ENCODE assay signal across 8 mouse cellular contexts in the genomic region with DNA sequence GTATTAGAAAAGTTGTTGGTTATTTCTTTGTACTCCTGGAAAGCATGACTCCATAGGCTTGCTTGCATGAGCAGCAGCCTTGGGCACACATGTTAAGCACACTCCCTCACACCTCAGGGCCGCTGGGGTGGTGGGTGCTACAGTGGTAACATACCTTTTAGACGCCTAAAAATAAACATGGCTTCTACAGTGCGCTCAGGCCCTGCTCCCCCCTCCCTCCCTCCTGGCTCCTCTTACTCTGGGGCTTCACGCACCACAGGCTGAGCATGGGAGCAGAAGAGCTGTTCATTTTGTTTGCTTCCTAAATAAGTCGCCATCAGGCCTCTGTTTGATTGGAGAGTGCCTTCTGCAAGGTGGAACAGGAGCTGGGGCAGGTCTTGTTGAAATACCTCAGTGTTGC. TPM values are rescaled to one million over a fixed set of nuclear protein-coding genes. Genes with fewer than 3 reads are reported as not detected.
DNase-seq lines count a peak whose midpoint lies in the region; ATAC-seq and TF ChIP-seq lines count a peak whose summit lies in the region.

No protein-coding gene starts in this region.

- no peaks in the 10 kb centered on the region for H3K27me3 ChIP-seq in C2C12 (ENCODE audit: control insufficient read depth, insufficient read depth, insufficient read length)
- H3K27me3 ChIP-seq in forebrain, embryonic 12.5 days, result no peaks in the 10 kb centered on the region
- no peaks in the 10 kb centered on the region for H3K27me3 ChIP-seq in limb, embryonic 10.5 days (ENCODE audit: low read depth, poor library complexity, severe bottlenecking)
- no peaks in the 10 kb centered on the region for H3K27me3 ChIP-seq in neural tube, embryonic 13.5 days

- H3K9ac ChIP-seq in forebrain, embryonic 12.5 days, result peak overlapping the region; percentile 99
- H3K9ac ChIP-seq in neural tube, embryonic 13.5 days, result peak overlapping the region; percentile 100

- no peak for ATAC-seq in forebrain, embryonic 12.5 days (ENCODE audit: low FRiP score)
- no peak for ATAC-seq in neural tube, embryonic 13.5 days (ENCODE audit: low read depth)

- H3K4me2 ChIP-seq in forebrain, embryonic 12.5 days, result peak overlapping the region; percentile 96
- peak overlapping the region; percentile 100 for H3K4me2 ChIP-seq in neural tube, embryonic 13.5 days

- H3K36me3 ChIP-seq in C2C12 (ENCODE audit: control insufficient read depth, insufficient read depth), result peaks cover 40% of the 10 kb centered on the region
- H3K36me3 ChIP-seq in forebrain, embryonic 12.5 days (replicated peaks), result peaks cover 39% of the 10 kb centered on the region
- H3K36me3 ChIP-seq in limb, embryonic 10.5 days, result peaks cover 50% of the 10 kb centered on the region
- peaks cover 37% of the 10 kb centered on the region for H3K36me3 ChIP-seq in neural tube, embryonic 13.5 days

- peak overlapping the region; percentile 100 for H3K27ac ChIP-seq in forebrain, embryonic 12.5 days
- H3K27ac ChIP-seq in limb, embryonic 10.5 days, result peak overlapping the region; percentile 99; the same call in 1 of the 2 replicates
- peak overlapping the region; percentile 100; the same call in 1 of the 2 replicates for H3K27ac ChIP-seq in neural tube, embryonic 13.5 days (replicated peaks)

- H3ac ChIP-seq in C2C12 (ENCODE audit: control insufficient read depth, insufficient read length, low read depth), result peak overlapping the region; percentile 53

- H3K4me1 ChIP-seq in forebrain, embryonic 12.5 days, result peaks cover 44% of the 10 kb centered on the region
- peaks cover 50% of the 10 kb centered on the region for H3K4me1 ChIP-seq in limb, embryonic 10.5 days
- H3K4me1 ChIP-seq in neural tube, embryonic 13.5 days (replicated peaks), result peaks cover 53% of the 10 kb centered on the region

- H3K9me3 ChIP-seq in forebrain, embryonic 12.5 days, result no peaks in the 10 kb centered on the region
- H3K9me3 ChIP-seq in limb, embryonic 10.5 days (replicated peaks), result no peaks in the 10 kb centered on the region
- no peaks in the 10 kb centered on the region for H3K9me3 ChIP-seq in neural tube, embryonic 13.5 days

- H3K79me3 ChIP-seq in C2C12 (ENCODE audit: low read depth), result peaks cover 48% of the 10 kb centered on the region

- H3K4me3 ChIP-seq in C2C12 (ENCODE audit: insufficient read depth, poor library complexity, severe bottlenecking), result peak overlapping the region; percentile 83
- peak overlapping the region; percentile 100 for H3K4me3 ChIP-seq in forebrain, embryonic 12.5 days (replicated peaks)
- H3K4me3 ChIP-seq in limb, embryonic 10.5 days, result peak overlapping the region; percentile 97
- peak overlapping the region; percentile 100 for H3K4me3 ChIP-seq in neural tube, embryonic 13.5 days

- no peak for TF ChIP-seq CTCF in C2C12 (IDR thresholded peaks at IDR 0.05; ENCODE audit: control insufficient read depth, insufficient read depth, insufficient read length)

- DNase-seq in cerebellum, adult 18-20 months, result peak; percentile 41 to 49
- no peak for DNase-seq in cerebellum, adult 11 months
- DNase-seq in limb, embryonic 10.5 days (ENCODE audit: low spot score), result no peak
- DNase-seq in right cerebral cortex, postnatal 36 days (ENCODE audit: low spot score in 2 of 2), result no peak
- no peak for DNase-seq in urinary bladder, postnatal 10 days (ENCODE audit: low spot score)

- peaks cover 77% of the 10 kb centered on the region for H3K79me2 ChIP-seq in C2C12 (ENCODE audit: control insufficient read depth, insufficient read depth)

- WGBS in forebrain, embryonic 12.5 days, result 16% methylated on average over 5 of the region's 5 CpGs
- 24% methylated on average over 5 of the region's 5 CpGs for WGBS in limb, embryonic 10.5 days
- 9% methylated on average over 5 of the region's 5 CpGs for WGBS in neural tube, embryonic 13.5 days

TF ChIP-seq in C2C12, 6 proteins besides CTCF, POLR2A, EP300 and RAD21:
- no peak for TF ChIP-seq MYOG (IDR thresholded peaks at IDR 0.05; ENCODE audit: control insufficient read depth, extremely low read depth, insufficient read length)
- TF ChIP-seq MYOD1 (IDR thresholded peaks at IDR 0.05; ENCODE audit: control insufficient read depth, insufficient read length, low read depth), result no peak
- TF ChIP-seq FOSL1 (IDR thresholded peaks at IDR 0.05; ENCODE audit: insufficient read depth, low read length, poor library complexity, severe bottlenecking), result no peak
- TF ChIP-seq USF1 (IDR thresholded peaks at IDR 0.05; ENCODE audit: low read depth), result no peak
- TF ChIP-seq MAX (IDR thresholded peaks at IDR 0.05), result no peak
- TF ChIP-seq CEBPB (IDR thresholded peaks at IDR 0.05; ENCODE audit: low read depth), result no peak

RNA-seq across cellular contexts. Expression of a gene that starts 2.0 kb away (rescaled TPM):
- polyA plus RNA-seq in C2C12 (2012; fragmentation: generic; extraction: Trizol), result 40.5 TPM
- 39.3 and 39.9 TPM in 2 replicates for polyA plus RNA-seq in forebrain, embryonic 12.5 days (2016; fragmentation: Nextera tagmentation; extraction: Ambion mirVana)
- polyA plus RNA-seq in limb, embryonic 10.5 days (2016; fragmentation: Nextera tagmentation; extraction: Ambion mirVana), result 22.8 and 25.0 TPM in 2 replicates
- 31.5 and 33.2 TPM in 2 replicates for polyA plus RNA-seq in neural tube, embryonic 13.5 days (2015; fragmentation: Nextera tagmentation; extraction: Ambion mirVana)

RNA-seq across cellular contexts. Expression of a gene that starts 7.4 kb away (rescaled TPM):
- polyA plus RNA-seq in C2C12 (2012; fragmentation: generic; extraction: Trizol), result 24.4 TPM
- polyA plus RNA-seq in forebrain, embryonic 12.5 days (2016; fragmentation: Nextera tagmentation; extraction: Ambion mirVana), result 63.2 and 67.4 TPM in 2 replicates
- 46.7 and 51.9 TPM in 2 replicates for polyA plus RNA-seq in limb, embryonic 10.5 days (2016; fragmentation: Nextera tagmentation; extraction: Ambion mirVana)
- polyA plus RNA-seq in neural tube, embryonic 13.5 days (2015; fragmentation: Nextera tagmentation; extraction: Ambion mirVana), result 55.1 and 57.7 TPM in 2 replicates

RNA-seq across cellular contexts. Expression of a gene that starts 22.2 kb away (rescaled TPM):
- polyA plus RNA-seq in C2C12 (2012; fragmentation: generic; extraction: Trizol), result 22.3 TPM
- 2.1 and 2.2 TPM in 2 replicates for polyA plus RNA-seq in forebrain, embryonic 12.5 days (2016; fragmentation: Nextera tagmentation; extraction: Ambion mirVana)
- polyA plus RNA-seq in limb, embryonic 10.5 days (2016; fragmentation: Nextera tagmentation; extraction: Ambion mirVana), result 1.2 and 1.5 TPM in 2 replicates
- polyA plus RNA-seq in neural tube, embryonic 13.5 days (2015; fragmentation: Nextera tagmentation; extraction: Ambion mirVana), result 3.4 and 3.6 TPM in 2 replicates

RNA-seq across cellular contexts. Expression of a gene that starts 39.3 kb away (rescaled TPM):
- polyA plus RNA-seq in C2C12 (2012; fragmentation: generic; extraction: Trizol), result 0.66 TPM
- polyA plus RNA-seq in forebrain, embryonic 12.5 days (2016; fragmentation: Nextera tagmentation; extraction: Ambion mirVana), result 1.5 and 1.6 TPM in 2 replicates
- polyA plus RNA-seq in limb, embryonic 10.5 days (2016; fragmentation: Nextera tagmentation; extraction: Ambion mirVana), result 1.4 and 1.9 TPM in 2 replicates
- 5.6 and 6.7 TPM in 2 replicates for polyA plus RNA-seq in neural tube, embryonic 13.5 days (2015; fragmentation: Nextera tagmentation; extraction: Ambion mirVana)

RNA-seq across cellular contexts. Expression of a gene that starts 56.9 kb away (rescaled TPM):
- polyA plus RNA-seq in C2C12 (2012; fragmentation: generic; extraction: Trizol), result 28.1 TPM
- 53.4 and 59.8 TPM in 2 replicates for polyA plus RNA-seq in forebrain, embryonic 12.5 days (2016; fragmentation: Nextera tagmentation; extraction: Ambion mirVana)
- polyA plus RNA-seq in limb, embryonic 10.5 days (2016; fragmentation: Nextera tagmentation; extraction: Ambion mirVana), result 6.3 and 11.6 TPM in 2 replicates
- 89.5 and 94.4 TPM in 2 replicates for polyA plus RNA-seq in neural tube, embryonic 13.5 days (2015; fragmentation: Nextera tagmentation; extraction: Ambion mirVana)

Comparison
In these comparisons a context has a peak if more than half of its experiments do, and no peak if none do; other contexts are left out.
1. DNase-seq: peak in cerebellum, adult 18-20 months (2 of 2); none in cerebellum, adult 11 months (single experiment), limb, embryonic 10.5 days (single experiment), right cerebral cortex, postnatal 36 days (0 of 2) and urinary bladder, postnatal 10 days (single experiment).
2. Peak in every context shown above with its lines, with median percentiles within 50 percentile points of each other: H3K4me3 ChIP-seq and H3K27ac ChIP-seq.